Mouse (Mus musculus) olfactory bulb, adult 2 months (tissue): Measurements from ENCODE around the gene Lclat1.

ENCODE experiments used
- CTCF ChIP-seq: fragments of 200-500 bp; IDR thresholded peaks from 2 replicates; pipeline ENCODE4 v1.5.1; 2012; ENCODE audit warnings: low read depth, mild to moderate bottlenecking, low read length, moderate library complexity; ENCODE audit not compliant: insufficient read depth
- POLR2A ChIP-seq: fragments of 200-500 bp; IDR thresholded peaks from 2 replicates; pipeline ENCODE4 v1.6.1; 2012; ENCODE audit warnings: mild to moderate bottlenecking, low read depth, low read length, moderate library complexity; ENCODE audit not compliant: insufficient read depth

DNA sequence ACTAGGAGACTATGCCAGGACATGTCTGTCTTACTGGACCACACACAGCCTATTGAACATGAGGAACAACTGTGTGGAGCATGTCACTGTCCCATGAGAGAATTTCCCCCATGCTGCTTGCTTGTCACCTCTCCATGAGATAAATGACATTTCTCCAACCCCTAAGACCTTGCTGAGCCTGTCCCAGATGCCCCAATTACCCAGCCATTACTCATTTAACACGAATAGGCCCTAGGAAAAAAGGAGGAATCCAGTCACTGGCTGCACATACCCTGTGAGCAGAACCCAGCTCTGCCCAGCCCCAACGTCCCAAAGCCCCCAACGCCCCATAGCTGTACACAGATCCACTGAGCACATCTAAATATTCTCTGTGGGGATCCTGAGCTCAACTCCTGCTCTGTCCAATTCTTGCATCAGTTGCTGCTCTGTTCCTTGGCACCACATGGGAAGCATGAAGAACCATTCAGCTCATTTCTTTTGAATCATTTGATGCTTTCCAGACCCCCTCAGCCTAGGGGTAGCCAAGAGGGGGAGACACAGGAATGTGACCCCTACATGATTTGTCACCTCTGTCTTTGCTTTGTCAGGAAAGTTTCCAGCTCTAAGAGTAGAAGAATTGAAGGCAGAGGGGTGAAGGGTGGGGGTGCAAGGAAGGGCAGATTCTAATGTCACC lies 47.4 kb upstream of the Lclat1 start:
- TF ChIP-seq POLR2A = no peak
- no peak for TF ChIP-seq CTCF
